Mouse (Mus musculus): ENCODE measurements around the gene Gnb5. TPM values are rescaled to one million over a fixed set of nuclear protein-coding genes. Genes with fewer than 3 reads are reported as not detected.
A peak's percentile ranks its signal among the peaks of the same experiment; 100 is the strongest.

Gnb5 gene
- 103 and 113 TPM in 2 replicates for polyA plus RNA-seq (2014; fragmentation: Nextera tagmentation; extraction: Ambion mirVana)

GRCm38 (mm10) chr9:75306126-75306898 is at the start of gene Gnb5:
Gnb5 (plus strand) TSS chr9:75306288.
- no peak for ATAC-seq (ENCODE audit: low read depth)
- H3K4me2 ChIP-seq (ENCODE audit: low read depth, low read length) = no peak within 1 kb of the TSS
- 76% methylated on average over 11 of the region's 11 CpGs for WGBS
- H3K4me3 ChIP-seq (ENCODE audit: low read depth, low read length) = no peak within 1 kb of the TSS
- no peaks in the 10 kb centered on the region for H3K27me3 ChIP-seq (ENCODE audit: control insufficient read depth, insufficient read depth, low read length)
- no peaks in the 10 kb centered on the region for H3K9me3 ChIP-seq (ENCODE audit: control insufficient read depth, low read length)
- H3K27ac ChIP-seq (ENCODE audit: low read depth, low read length) = no peak within 1 kb of the TSS
- H3K36me3 ChIP-seq (ENCODE audit: control insufficient read depth, insufficient read depth, low read length) = no peaks in the 10 kb centered on the region
- no peak within 1 kb of the TSS for H3K9ac ChIP-seq (replicated peaks; ENCODE audit: low read depth, low read length)
- no peaks in the 10 kb centered on the region for H3K4me1 ChIP-seq (ENCODE audit: control insufficient read depth, insufficient read depth, low read length)

DNA sequence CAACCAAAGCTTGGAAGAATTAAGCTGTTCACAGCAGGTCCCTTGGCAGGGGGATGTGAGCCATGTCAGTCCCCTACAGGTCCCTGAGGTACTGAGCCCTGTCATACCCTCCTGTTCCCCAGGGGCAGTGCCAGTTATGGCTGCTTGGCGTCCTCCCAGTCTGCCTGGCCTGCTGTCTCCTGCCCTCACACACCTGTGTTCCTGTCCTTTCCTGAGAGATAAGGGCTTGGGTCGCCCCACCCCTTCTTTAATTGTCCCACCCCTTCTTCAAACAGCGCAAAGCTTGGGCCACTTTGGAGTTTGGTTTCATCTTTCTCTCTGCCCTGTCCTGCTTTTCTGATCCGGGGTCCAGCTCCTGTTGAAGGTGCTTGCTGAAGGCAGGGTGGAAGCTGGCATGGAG is 47.3 kb upstream of the Gnb5 start:
- H3K36me3 ChIP-seq (ENCODE audit: control insufficient read depth, insufficient read depth, low read length) = no peaks in the 10 kb centered on the region
- no peak overlapping the region for H3K9ac ChIP-seq (replicated peaks; ENCODE audit: low read depth, low read length)
- H3K9me3 ChIP-seq (ENCODE audit: control insufficient read depth, low read length) = no peaks in the 10 kb centered on the region
- H3K27ac ChIP-seq (ENCODE audit: low read depth, low read length) = no peak overlapping the region
- H3K4me3 ChIP-seq (ENCODE audit: low read depth, low read length) = no peak overlapping the region
- no peak overlapping the region for H3K4me2 ChIP-seq (ENCODE audit: low read depth, low read length)
- peaks cover 15% of the 10 kb centered on the region for H3K4me1 ChIP-seq (ENCODE audit: control insufficient read depth, insufficient read depth, low read length)
- WGBS = 81% methylated on average over 4 of the region's 4 CpGs
- no peaks in the 10 kb centered on the region for H3K27me3 ChIP-seq (ENCODE audit: control insufficient read depth, insufficient read depth, low read length)
- no peak for ATAC-seq (ENCODE audit: low read depth)

DNA sequence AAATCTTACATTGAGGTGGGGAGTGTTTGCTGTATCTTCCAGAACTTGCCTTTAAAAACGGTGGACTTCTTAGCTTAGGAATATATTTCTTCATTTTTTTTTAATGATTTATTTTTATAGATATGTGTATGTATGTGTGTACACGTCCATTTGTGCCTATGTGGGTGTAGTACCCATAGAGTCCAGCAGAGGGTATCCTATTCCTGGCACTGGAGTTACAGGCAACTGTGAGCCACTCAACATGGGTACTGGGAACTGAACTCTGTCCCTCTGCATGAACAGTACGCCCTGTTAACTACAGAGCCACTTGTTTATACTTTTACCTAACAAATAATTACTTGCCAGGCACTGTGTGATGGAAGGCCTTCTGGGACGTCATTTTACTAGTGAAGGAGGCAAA is 46.4 kb upstream of the Gnb5 start:
- peaks cover 11% of the 10 kb centered on the region for H3K4me1 ChIP-seq (ENCODE audit: control insufficient read depth, insufficient read depth, low read length)
- no peaks in the 10 kb centered on the region for H3K36me3 ChIP-seq (ENCODE audit: control insufficient read depth, insufficient read depth, low read length)
- no peak for ATAC-seq (ENCODE audit: low read depth)
- no peak overlapping the region for H3K4me2 ChIP-seq (ENCODE audit: low read depth, low read length)
- H3K4me3 ChIP-seq (ENCODE audit: low read depth, low read length) = no peak overlapping the region
- H3K27me3 ChIP-seq (ENCODE audit: control insufficient read depth, insufficient read depth, low read length) = no peaks in the 10 kb centered on the region
- no peak overlapping the region for H3K9ac ChIP-seq (replicated peaks; ENCODE audit: low read depth, low read length)
- H3K27ac ChIP-seq (ENCODE audit: low read depth, low read length) = no peak overlapping the region
- WGBS = 90% methylated on average over 4 of the region's 4 CpGs
- H3K9me3 ChIP-seq (ENCODE audit: control insufficient read depth, low read length) = no peaks in the 10 kb centered on the region

GRCm38 (mm10) chr9:75261332-75261872 is 44.7 kb upstream of the Gnb5 start:
- H3K36me3 ChIP-seq (ENCODE audit: control insufficient read depth, insufficient read depth, low read length) = no peaks in the 10 kb centered on the region
- peak overlapping the region; percentile 77 for H3K27ac ChIP-seq (ENCODE audit: low read depth, low read length)
- WGBS = 1% methylated on average over 8 of the region's 8 CpGs
- H3K27me3 ChIP-seq (ENCODE audit: control insufficient read depth, insufficient read depth, low read length) = no peaks in the 10 kb centered on the region
- peak; percentile 89 for ATAC-seq (ENCODE audit: low read depth)
- H3K9me3 ChIP-seq (ENCODE audit: control insufficient read depth, low read length) = no peaks in the 10 kb centered on the region
- H3K9ac ChIP-seq (replicated peaks; ENCODE audit: low read depth, low read length) = no peak overlapping the region
- H3K4me3 ChIP-seq (ENCODE audit: low read depth, low read length) = no peak overlapping the region
- H3K4me1 ChIP-seq (ENCODE audit: control insufficient read depth, insufficient read depth, low read length) = peaks cover 11% of the 10 kb centered on the region
- H3K4me2 ChIP-seq (ENCODE audit: low read depth, low read length) = no peak overlapping the region

- no peak overlapping the region; the same call in 1 of the 2 replicates for H3K27ac ChIP-seq (ENCODE audit: low read depth, low read length)
- H3K4me2 ChIP-seq (ENCODE audit: low read depth, low read length) = no peak overlapping the region
- 79% methylated on average over 8 of the region's 8 CpGs for WGBS
- H3K4me3 ChIP-seq (ENCODE audit: low read depth, low read length) = no peak overlapping the region
- H3K9me3 ChIP-seq (ENCODE audit: control insufficient read depth, low read length) = no peaks in the 10 kb centered on the region
- no peak overlapping the region for H3K9ac ChIP-seq (replicated peaks; ENCODE audit: low read depth, low read length)
- H3K27me3 ChIP-seq (ENCODE audit: control insufficient read depth, insufficient read depth, low read length) = no peaks in the 10 kb centered on the region
- no peaks in the 10 kb centered on the region for H3K36me3 ChIP-seq (ENCODE audit: control insufficient read depth, insufficient read depth, low read length)
- ATAC-seq (ENCODE audit: low read depth) = no peak
- H3K4me1 ChIP-seq (ENCODE audit: control insufficient read depth, insufficient read depth, low read length) = peaks cover 11% of the 10 kb centered on the region
Measured at GRCm38 (mm10) chr9:75262235-75262826, 43.8 kb upstream of the Gnb5 start.

GRCm38 (mm10) chr9:75264008-75264718 is 41.9 kb upstream of the Gnb5 start:
- H3K27me3 ChIP-seq (ENCODE audit: control insufficient read depth, insufficient read depth, low read length) = no peaks in the 10 kb centered on the region
- H3K4me2 ChIP-seq (ENCODE audit: low read depth, low read length) = no peak overlapping the region
- H3K9ac ChIP-seq (replicated peaks; ENCODE audit: low read depth, low read length) = no peak overlapping the region
- H3K4me3 ChIP-seq (ENCODE audit: low read depth, low read length) = no peak overlapping the region
- peaks cover 11% of the 10 kb centered on the region for H3K4me1 ChIP-seq (ENCODE audit: control insufficient read depth, insufficient read depth, low read length)
- H3K9me3 ChIP-seq (ENCODE audit: control insufficient read depth, low read length) = no peaks in the 10 kb centered on the region
- 55% methylated on average over 3 of the region's 3 CpGs for WGBS
- no peaks in the 10 kb centered on the region for H3K36me3 ChIP-seq (ENCODE audit: control insufficient read depth, insufficient read depth, low read length)
- no peak for ATAC-seq (ENCODE audit: low read depth)
- no peak overlapping the region for H3K27ac ChIP-seq (ENCODE audit: low read depth, low read length)

GRCm38 (mm10) chr9:75267147-75267546 is 38.9 kb upstream of the Gnb5 start:
- WGBS = 84% methylated on average over 6 of the region's 6 CpGs
- no peaks in the 10 kb centered on the region for H3K36me3 ChIP-seq (ENCODE audit: control insufficient read depth, insufficient read depth, low read length)
- no peak overlapping the region for H3K4me3 ChIP-seq (ENCODE audit: low read depth, low read length)
- no peaks in the 10 kb centered on the region for H3K4me1 ChIP-seq (ENCODE audit: control insufficient read depth, insufficient read depth, low read length)
- H3K9ac ChIP-seq (replicated peaks; ENCODE audit: low read depth, low read length) = no peak overlapping the region
- no peak overlapping the region for H3K4me2 ChIP-seq (ENCODE audit: low read depth, low read length)
- no peaks in the 10 kb centered on the region for H3K27me3 ChIP-seq (ENCODE audit: control insufficient read depth, insufficient read depth, low read length)
- H3K9me3 ChIP-seq (ENCODE audit: control insufficient read depth, low read length) = no peaks in the 10 kb centered on the region
- ATAC-seq (ENCODE audit: low read depth) = no peak
- H3K27ac ChIP-seq (ENCODE audit: low read depth, low read length) = no peak overlapping the region

DNA sequence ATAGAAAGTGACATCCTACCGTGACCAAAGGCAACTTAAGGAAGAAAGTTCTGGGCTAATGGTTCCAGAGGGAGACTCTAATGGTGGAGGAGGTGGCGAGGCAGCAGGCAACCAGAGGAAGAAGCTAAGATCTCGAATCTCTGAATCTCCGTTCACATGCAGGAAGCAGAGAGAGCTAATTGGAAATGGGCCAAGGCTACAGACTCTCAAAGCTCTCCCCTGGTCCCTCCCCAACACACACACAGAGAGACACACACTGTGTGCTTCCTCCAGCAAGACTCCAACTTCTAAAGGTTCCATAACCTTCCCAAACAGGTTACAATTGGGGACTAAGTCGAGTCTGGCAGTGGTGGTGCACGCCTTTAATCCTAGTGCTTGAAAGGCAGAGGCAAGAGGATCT is 35.7 kb upstream of the Gnb5 start:
- H3K36me3 ChIP-seq (ENCODE audit: control insufficient read depth, insufficient read depth, low read length) = no peaks in the 10 kb centered on the region
- ATAC-seq (ENCODE audit: low read depth) = no peak
- 70% methylated on average over 6 of the region's 6 CpGs for WGBS
- no peak overlapping the region for H3K9ac ChIP-seq (replicated peaks; ENCODE audit: low read depth, low read length)
- H3K4me3 ChIP-seq (ENCODE audit: low read depth, low read length) = no peak overlapping the region
- H3K4me1 ChIP-seq (ENCODE audit: control insufficient read depth, insufficient read depth, low read length) = no peaks in the 10 kb centered on the region
- no peak overlapping the region for H3K4me2 ChIP-seq (ENCODE audit: low read depth, low read length)
- H3K27ac ChIP-seq (ENCODE audit: low read depth, low read length) = no peak overlapping the region
- H3K27me3 ChIP-seq (ENCODE audit: control insufficient read depth, insufficient read depth, low read length) = no peaks in the 10 kb centered on the region
- no peaks in the 10 kb centered on the region for H3K9me3 ChIP-seq (ENCODE audit: control insufficient read depth, low read length)

GRCm38 (mm10) chr9:75271539-75271938 is 34.5 kb upstream of the Gnb5 start:
- Histone ChIP-seq H3K4me2 (ENCODE audit: low read depth, low read length) (no peak overlapping the region), H3K9me3 (ENCODE audit: control insufficient read depth, low read length) (no peaks in the 10 kb centered on the region), H3K36me3 (ENCODE audit: control insufficient read depth, insufficient read depth, low read length) (no peaks in the 10 kb centered on the region), H3K4me3 (ENCODE audit: low read depth, low read length) (no peak overlapping the region), H3K9ac (replicated peaks; ENCODE audit: low read depth, low read length) (no peak overlapping the region), H3K27ac (ENCODE audit: low read depth, low read length) (no peak overlapping the region), H3K27me3 (ENCODE audit: control insufficient read depth, insufficient read depth, low read length) (no peaks in the 10 kb centered on the region), H3K4me1 (ENCODE audit: control insufficient read depth, insufficient read depth, low read length) (no peaks in the 10 kb centered on the region)
- WGBS = 95% methylated on average over 8 of the region's 8 CpGs
- ATAC-seq (ENCODE audit: low read depth) = no peak

All from neural tube, embryonic 14.5 days (tissue).